Mouse (Mus musculus) mouse embryonic stem cell (cell line): ENCODE results near the gene Abtb2.

ENCODE experiments used
- in situ Hi-C, 2 experiments: fragments of 300-500 bp; cut with MboI; formaldehyde crosslinking; loops; 1 replicate in 1 of 2; 3 replicates in 1 of 2; pipeline ENCODE4 v1.14.3; 2019 to 2020; ENCODE audit warnings: low sequenced_read_pairs in 2 of 2, low pct_unique_long_range_greater_than_20kb in 1 of 2, mixed read lengths in 1 of 2; ENCODE audit not compliant: unreplicated experiment in 1 of 2

Abtb2 gene

DNA sequence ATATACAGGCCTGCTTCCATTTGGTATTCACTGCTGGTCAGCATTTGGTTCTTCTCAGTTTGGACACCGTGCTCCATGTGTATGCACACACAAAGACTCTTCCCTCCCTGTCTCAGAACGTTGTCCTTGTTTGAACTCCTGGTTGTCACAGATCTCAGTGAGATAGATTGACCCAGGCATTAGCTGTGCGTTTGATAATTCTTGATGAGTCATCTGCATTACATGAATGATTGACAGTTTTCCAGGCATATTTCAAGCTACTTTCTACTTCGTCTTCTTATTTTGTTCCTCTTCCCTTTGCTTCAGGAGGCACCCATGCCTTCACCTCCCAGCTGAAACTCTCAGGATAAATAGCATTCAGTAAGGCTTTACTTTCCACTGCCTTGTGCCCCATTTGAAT, 107.5 kb downstream of the Abtb2 start:
- in situ Hi-C loops: no loop called here

DNA sequence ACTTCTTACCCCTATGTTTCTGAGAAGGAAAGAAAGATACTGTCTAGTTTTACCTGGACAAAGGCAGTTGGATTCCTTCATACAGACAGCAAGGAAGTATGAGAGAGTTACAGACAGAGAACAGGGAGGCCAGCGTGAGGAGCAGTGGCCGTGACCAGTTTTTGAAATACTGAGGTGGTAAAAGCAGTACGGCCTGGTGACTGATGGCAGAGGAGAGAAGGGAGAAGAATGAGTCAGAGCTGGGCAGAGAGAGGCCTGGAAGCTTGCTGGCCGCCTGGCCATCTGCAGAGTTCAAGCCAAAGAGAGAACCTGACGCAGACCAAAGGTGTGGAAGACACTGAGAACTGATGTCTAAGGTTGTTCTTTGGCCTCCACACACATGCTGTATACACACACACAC, 109.3 kb downstream of the Abtb2 start:
- in situ Hi-C loops: no loop called here

DNA sequence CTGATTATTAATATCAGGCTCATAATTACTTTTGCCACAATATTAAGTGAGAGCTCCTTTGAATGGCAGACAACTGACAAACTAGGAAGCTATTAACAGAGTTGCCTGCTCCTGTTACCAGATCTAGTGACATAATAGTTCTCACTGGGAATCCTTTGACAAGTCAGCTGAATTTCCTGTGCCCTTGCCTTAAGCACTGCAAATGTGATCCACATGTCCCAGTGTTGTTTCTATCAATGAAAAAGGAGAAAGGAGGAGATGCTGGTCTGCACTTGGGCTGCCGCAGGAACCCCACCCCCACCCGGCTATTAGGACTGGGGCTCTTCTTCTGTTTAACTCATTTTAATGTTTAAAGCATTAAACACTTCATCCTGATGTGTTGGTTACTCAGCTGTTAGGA, 110.7 kb downstream of the Abtb2 start:
- in situ Hi-C loops: no loop called here

DNA sequence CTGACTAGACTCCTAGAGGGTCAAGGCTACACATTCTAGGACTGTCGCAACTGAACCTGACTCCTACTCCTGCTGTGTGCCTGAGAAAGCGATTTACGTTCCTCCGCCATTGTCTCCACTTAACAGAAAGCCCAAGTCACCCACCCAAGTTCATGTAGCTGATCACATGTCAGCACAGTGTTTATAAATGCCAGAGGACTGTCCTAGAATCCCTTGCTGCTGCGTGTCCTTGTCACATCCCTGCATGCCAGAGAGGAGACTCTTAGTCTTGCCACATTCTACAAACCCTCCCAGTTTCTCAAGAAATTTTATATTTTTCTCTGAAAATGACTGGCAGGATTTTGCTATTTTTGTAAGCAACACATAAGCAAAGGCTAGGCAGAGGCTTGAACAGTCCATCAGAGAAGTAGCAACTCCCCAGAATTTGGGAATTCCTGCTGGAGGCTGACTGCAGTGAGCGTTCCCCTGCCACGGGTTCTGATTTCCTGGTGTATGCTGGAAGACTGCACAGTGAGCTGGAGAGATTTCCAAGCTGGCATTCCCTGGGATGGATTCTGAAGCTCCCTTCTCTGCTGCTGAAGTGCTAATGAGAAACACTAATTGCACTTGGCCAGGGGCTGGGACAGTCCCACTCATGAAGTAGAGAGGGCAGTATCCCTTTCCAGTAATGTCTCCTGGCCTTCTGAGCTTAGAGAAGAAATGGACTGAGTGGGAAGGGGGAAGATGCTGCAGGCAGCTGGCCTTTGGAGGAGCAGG, 111.7 kb downstream of the Abtb2 start:
- in situ Hi-C loops: no loop called here

DNA sequence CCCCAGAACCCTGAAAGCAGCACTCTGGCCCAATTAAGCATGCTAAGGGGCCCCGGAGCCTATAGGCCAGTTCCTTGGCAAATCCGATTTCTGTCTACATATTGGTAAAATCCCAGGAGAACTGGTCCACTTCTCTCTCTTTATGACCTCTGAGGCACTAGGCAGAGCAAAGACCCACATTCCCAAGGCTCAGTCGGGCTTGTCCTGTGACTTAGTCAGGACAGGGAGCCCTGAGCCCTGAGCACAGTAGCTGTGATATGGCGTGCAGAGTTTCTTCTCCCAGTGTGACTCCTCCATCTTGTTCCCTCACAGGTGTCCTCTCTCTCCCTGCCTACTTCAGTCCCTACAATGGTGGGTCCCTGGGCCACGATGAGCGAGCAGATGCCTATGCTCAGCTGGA, 112.3 kb downstream of the Abtb2 start:
- in situ Hi-C loops: no loop called here

DNA sequence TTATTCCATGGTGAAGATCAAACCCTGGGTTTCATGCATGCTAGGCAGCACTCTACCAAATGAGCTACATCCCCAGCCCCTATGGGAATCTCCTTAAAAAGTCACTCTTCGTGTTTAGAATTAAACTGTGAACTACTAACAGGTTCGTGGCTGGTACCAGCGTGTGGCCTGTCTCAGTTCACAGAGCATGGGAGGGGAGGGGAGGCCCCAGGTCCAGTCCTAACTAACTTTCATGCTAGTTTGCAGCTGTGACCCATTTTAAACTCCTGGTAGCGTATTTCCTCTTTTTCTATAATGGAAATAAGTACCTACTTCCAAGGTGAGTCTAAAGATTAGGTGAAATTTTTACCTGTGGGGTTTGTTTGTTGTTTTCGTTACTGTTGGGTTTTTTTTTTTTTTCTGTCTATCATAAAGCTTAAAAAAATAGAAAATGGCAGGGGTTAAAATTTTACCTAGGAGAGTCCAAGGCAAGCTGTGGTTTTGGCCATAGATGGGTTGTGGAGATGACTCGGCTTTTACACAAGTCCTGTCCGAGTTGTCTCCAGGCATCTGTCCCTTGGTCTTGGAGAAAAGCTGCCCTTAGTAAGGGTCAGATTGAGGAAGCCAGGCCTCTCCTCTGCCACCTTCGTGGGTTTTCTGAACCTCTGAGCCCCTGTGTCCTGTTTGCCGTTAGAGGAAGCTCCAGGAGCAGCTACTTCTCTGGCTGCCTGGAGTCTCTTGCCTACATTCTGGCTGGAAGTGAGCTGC, 114.4 kb downstream of the Abtb2 start:
- in situ Hi-C loops: no loop called here

DNA sequence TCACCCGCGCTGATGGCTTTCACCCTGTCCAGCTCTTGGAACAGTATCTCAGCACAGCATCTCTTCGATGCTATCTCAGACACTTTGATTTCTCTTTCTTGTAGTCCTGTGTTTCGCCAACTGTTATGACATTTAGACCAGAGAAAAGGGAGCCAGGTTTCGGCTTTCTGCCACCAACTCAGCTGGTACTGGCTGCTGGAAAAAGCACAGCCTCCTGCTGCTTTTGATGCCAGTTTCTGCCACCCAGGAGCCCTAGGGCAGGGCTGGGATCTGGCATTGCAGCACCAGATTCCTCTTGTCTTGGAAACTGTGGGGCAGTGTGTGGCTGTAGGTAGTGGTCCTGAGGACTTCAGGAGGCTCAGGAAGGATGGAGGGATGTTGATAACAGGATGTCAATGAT, 115.0 kb downstream of the Abtb2 start:
- in situ Hi-C loops: no loop called here

DNA sequence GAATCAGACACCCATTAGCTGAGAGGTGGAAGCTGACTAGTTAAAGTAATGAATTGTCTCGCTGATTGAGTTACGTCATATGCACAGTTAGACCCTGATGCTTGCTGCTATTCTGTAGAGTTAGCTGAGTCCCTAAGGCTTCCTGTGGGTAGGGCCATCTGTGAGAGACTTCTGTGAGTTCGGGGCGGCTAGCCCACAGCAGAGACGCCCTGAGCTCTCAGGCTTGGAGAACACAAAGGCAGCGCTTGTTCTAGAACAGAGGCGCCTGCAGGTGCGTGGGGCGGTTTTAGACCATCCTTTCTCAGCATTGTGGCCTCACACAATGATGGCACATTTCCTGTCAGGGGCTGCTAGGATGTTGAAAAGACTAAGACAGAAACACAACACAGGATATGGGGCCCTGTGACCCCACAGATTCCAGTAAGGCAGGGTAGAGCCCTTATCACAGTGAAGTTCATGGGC, 116.2 kb downstream of the Abtb2 start:
- in situ Hi-C loops: no loop called here

DNA sequence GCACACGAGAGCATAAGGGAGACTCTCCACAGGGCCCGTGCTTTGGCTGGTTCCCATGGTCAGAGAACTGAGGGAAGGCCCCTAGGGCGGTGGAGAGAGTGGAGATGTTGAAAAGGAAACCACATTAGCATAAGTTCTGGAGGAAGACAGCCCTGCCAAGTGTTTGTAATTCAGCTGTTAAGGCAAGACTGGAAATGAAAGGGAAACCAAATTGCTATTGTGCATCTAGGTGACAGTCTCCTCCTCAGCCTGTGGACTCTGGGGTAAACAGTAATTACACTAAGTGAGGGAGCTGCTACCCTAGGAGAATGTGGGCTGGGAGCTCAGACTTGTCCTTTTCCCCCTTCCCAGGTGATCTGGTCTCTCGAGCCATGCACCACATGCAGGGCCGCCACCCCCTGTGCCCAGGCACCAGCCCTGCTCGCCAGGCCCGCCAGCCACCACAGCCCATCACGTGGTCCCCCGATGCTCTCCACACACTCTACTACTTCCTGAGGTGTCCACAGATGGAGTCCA, 116.9 kb downstream of the Abtb2 start:
- in situ Hi-C loops: no loop called here

DNA sequence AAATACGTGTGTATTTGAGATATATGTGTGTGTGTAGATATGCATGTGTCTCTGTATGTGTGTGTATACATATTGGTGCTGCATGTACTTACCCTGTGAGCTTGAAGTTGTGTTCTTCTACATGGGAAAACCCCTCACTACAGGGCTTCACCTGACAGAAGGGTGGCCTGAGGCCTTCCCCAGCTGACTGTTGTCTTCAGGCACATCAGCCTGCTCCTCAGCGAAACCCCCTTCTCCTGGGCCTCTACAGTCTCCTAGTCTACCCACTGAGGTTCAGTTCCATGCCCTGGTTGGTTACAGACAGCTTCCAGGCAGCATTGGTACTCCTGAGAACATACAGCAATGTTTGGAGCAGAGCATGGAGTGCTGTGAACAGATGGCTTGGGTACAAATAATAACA, 118.3 kb downstream of the Abtb2 start:
- in situ Hi-C loops: no loop called here

DNA sequence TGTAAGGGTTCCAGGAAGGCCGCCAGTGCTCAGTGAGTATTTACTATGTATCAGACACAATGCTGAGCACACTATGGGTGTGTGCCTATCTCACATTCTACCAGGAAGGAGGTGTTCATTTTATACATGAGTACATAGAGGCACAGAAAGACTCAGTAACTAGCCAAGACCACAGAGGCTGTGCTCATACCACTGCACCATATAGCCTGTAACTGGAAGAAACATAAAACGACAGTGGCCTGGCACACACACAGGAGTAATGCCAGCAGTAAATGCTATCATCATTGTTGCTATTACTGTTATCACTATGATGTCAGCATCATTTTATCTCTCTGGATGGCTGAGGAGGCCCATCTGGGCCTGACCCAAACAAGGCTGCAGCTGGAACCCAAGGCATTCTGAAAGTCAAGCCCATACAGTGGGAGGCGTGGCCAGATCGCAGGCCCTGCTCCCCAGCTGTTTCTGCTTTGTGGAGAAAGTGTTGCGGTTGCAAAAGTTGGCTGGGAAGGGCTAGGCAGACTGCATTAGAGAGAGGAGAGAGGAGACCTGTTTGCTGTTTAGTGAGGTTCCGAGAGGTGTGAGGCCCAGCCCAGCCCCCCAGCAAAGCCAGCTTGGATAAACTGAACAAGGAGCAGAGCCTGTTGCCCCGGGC, 118.9 kb downstream of the Abtb2 start:
- in situ Hi-C loops: no loop called here

DNA sequence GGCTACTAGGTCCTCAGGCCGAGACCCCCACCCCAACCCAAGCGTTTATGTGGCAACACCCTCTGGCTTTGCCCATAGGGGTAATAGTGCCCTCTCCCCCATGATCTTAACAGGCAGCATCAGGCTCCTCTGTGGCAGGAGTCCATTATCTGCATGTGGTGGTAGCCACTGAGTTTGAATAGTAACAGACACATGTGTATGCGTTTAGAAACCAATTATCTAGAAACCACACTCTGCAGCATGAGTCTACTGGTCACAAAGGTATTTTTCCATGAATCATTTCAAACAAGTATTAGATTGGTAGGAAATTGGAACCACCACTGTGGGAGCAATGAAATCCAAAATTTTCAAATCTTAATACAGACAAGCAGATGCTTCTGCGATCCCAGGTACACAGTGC, 119.5 kb downstream of the Abtb2 start:
- in situ Hi-C loops: no loop called here

DNA sequence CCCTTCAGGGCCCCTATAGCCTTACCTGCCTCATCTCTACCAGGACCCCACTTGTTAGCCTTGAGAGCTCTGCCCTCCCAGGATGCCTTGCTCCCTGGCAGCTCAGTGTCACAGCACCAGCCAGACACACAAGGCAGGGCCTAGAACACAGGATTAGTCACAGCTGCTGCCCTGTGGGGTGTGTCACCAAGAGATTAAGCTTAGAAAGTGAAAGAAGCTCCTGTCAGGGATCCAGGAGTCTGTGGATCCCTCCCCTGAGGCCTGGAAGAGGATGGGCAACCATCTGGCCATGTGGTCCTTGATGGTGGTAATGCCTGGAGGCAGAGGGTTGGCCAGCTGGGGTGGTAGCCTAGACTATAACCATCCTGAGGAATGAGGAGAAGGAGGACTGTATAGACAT, 121.0 kb downstream of the Abtb2 start:
- in situ Hi-C loops: no loop called here

DNA sequence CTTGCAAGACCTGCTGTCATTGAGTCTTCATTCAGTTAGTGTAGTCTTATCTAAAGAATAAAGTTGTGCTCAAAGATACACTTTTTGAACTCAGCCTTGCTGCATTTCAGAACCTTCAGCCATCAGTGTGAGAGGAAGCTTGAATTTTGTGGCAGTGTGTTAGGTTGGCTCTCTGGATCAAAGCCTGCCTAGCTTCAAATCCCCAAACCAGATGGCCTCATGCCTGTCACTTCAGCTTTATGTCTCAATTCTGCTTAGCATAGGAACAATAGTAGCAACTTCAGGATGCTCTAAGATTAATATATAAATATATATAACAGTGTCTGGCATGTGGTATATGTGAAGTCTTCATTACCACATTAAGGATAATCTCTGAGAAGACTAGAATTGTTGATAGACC, 121.8 kb downstream of the Abtb2 start:
- in situ Hi-C loops: no loop called here

DNA sequence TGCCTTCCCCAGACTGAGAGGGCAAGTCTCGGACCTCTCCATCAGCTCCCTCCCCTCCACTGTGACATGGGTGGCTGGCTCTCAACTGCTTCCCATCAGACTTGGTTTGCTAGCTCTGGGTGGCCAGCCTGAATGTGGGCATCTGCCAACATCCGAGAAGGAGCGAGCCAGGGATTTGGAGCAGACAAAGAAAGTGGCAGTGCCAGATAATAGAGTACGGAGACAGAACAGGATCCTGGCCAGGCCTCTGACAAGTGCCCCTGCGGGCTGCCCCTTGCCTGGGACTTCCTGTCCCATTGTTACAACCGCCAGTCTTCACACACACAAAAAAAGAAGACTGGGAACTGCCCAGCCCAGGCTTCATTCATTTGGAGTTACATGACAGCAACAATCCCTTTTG, 124.3 kb downstream of the Abtb2 start:
- in situ Hi-C loops: loop anchor here in 1 of 2 experiments (10.0 kb wide), 1 partner anchor 116 kb away; no protein-coding TSS in a partner anchor

DNA sequence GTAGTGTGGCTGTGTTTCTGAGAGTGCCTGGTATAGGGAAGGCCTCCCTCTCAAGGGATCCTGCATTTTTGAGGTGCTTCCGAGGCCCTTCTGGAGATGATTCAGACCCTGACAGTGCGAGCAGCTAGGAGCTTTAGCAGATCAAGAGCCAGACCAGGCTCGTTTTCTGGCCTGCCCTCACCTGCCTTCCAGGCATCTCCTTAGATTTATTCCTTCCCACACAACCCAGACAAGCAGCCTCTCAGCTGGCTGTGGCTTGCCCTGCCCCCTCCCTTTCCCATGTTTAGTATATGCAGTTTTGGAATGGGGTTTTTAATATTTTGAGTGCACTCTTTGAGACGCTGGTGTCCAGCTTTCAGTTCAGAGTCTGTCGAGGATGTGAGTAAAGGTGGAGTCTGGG, 124.7 kb downstream of the Abtb2 start:
- in situ Hi-C loops: loop anchor here in 1 of 2 experiments (10.0 kb wide), 1 partner anchor 116 kb away; no protein-coding TSS in a partner anchor

DNA sequence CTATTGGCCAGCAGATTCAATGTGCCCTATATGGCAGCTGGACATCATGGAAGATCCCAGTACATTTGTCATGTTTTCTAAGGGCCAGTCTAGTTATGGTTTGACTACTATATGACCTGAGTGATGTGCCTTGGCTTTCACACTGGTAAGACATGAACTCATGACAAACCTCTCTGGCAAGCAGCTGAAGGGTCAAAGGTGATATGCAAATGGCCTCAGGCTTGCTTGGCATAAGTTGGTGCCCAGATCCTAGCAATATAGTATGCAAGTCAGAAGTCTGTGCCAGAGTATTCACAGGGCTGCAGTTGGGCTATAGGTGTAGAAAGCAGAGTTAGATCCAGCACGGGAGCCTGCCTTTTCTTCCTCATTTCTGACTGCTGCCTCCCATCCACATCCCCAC, 125.2 kb downstream of the Abtb2 start:
- in situ Hi-C loops: loop anchor here in 1 of 2 experiments (10.0 kb wide), 1 partner anchor 116 kb away; no protein-coding TSS in a partner anchor

DNA sequence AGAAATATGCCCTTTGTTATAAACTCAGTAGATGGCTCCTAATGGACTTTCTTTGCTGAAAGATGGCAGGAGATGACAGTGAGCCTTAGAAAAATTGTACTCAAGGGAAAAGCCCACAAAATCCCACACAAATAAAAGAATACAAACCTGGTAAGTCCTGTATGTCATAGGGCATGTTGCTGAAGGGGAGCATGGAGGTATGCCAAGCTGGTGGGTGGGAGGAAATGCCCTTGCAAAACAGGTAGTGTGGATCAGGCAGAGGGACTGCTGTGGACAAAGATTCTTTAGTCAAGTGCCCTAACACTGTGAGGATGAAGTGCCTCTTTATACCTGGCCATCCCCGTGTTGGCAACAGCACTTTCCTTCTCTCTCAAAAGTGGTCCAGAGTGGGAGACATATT, 126.7 kb downstream of the Abtb2 start:
- in situ Hi-C loops: loop anchor here in 1 of 2 experiments (10.0 kb wide), 1 partner anchor 118 kb away; no protein-coding TSS in a partner anchor
